1 mouse cellular context compared by ENCODE assay signal in the genomic region with DNA sequence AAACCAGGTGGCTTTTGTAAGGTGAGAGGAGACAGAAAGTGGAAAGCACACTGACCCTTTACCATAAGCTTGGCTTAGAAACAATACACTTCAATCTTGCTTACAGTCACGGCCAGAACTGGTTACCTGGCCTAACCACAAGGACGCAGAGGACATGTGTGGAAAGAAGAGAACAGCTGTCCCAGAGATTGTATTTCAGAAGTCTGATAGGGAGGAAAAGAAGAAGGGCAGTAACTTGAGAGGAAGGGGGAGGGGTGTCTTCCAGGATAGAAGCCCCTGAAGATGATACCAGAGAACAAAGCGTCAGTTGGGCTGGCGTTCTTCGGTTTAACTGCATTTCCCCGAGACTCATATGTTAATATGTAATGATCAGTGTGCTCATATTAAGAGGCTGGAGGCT.
TF ChIP-seq lines count a peak whose summit lies in the region.

No protein-coding gene starts in this region.

TF ChIP-seq in myocyte, 11 proteins besides CTCF, POLR2A, EP300 and RAD21:
- TF ChIP-seq MYOG (IDR thresholded peaks at IDR 0.05; ENCODE audit: control insufficient read depth in 1 of 3, insufficient read depth in 1 of 3, insufficient read length in 2 of 3, low read depth in 2 of 3) (peak in 2 of 3 experiments; percentile 28 to 65), MYOD1 (IDR thresholded peaks at IDR 0.05; ENCODE audit: control insufficient read depth in 1 of 3, insufficient read length in 2 of 3, low read depth in 2 of 3) (peak; percentile 31 to 79 (median 49)), TCF12 (IDR thresholded peaks at IDR 0.05; ENCODE audit: insufficient read depth, poor library complexity, severe bottlenecking) (peak; percentile 20), POLR2AphosphoS2 (IDR thresholded peaks at IDR 0.05; ENCODE audit: insufficient read length, low read depth) (no peak)
TF ChIP-seq in myocyte: peak in this region for 3.
